In genomic region chr2:173522376-173522775, GRCm38 (mm10) we compare ENCODE assay signal across 28 mouse cellular contexts. TPM values are rescaled to one million over a fixed set of nuclear protein-coding genes. Genes with fewer than 3 reads are reported as not detected.
DNase-seq lines count a peak whose midpoint lies in the region; ATAC-seq and TF ChIP-seq lines count a peak whose summit lies in the region.
"Had no signal": no experiment of that assay in that cellular context is flagged by ENCODE, and none has a peak within 500 bp of the region (broad histone marks: within the 10 kb centered on the region; RNA-seq: fewer than 3 reads in every experiment).

1700021F07Rik (plus strand) TSS chr2:173522586.

- no peak for TF ChIP-seq CTCF in testis, adult 2 months (IDR thresholded peaks at IDR 0.05; ENCODE audit: control insufficient read depth, insufficient read depth, insufficient replicate concordance, low read depth, low read length)

- H3K36me3 ChIP-seq in kidney, embryonic 16.5 days (ENCODE audit: insufficient read depth, low read length): no peaks in the 10 kb centered on the region
- H3K36me3 ChIP-seq in testis, adult 2 months (ENCODE audit: control insufficient read depth, insufficient read depth, low read length): no peaks in the 10 kb centered on the region
- H3K36me3 ChIP-seq: embryonic facial prominence, embryonic 12.5 days; embryonic facial prominence, embryonic 15.5 days; heart, embryonic 12.5 days; heart, embryonic 15.5 days; hindbrain, embryonic 10.5 days; hindbrain, embryonic 13.5 days had no signal

- no peaks in the 10 kb centered on the region; the same call in 1 of the 2 replicates for H3K9me3 ChIP-seq in kidney, embryonic 16.5 days (ENCODE audit: low read length)
- H3K9me3 ChIP-seq: embryonic facial prominence, embryonic 12.5 days; embryonic facial prominence, embryonic 15.5 days; heart, embryonic 12.5 days; heart, embryonic 15.5 days; hindbrain, embryonic 10.5 days; hindbrain, embryonic 13.5 days had no signal

- whole genome bisulfite sequencing in kidney, embryonic 16.5 days: 94% methylated on average over 18 of the region's 18 CpGs

- no peaks in the 10 kb centered on the region for H3K27me3 ChIP-seq in kidney, embryonic 16.5 days (ENCODE audit: insufficient read depth, low read length)
- H3K27me3 ChIP-seq in testis, adult 2 months (ENCODE audit: control insufficient read depth, insufficient read depth, low read length): no peaks in the 10 kb centered on the region
- H3K27me3 ChIP-seq: embryonic facial prominence, embryonic 12.5 days; embryonic facial prominence, embryonic 15.5 days; heart, embryonic 15.5 days; hindbrain, embryonic 13.5 days had no signal

- no peak within 1 kb of the TSS for H3K4me2 ChIP-seq in kidney, embryonic 16.5 days (replicated peaks; ENCODE audit: low read depth, low read length)
- H3K4me2 ChIP-seq: embryonic facial prominence, embryonic 12.5 days; embryonic facial prominence, embryonic 15.5 days; heart, embryonic 12.5 days; heart, embryonic 15.5 days; hindbrain, embryonic 13.5 days had no signal

- TF ChIP-seq POLR2A in testis, adult 2 months (IDR thresholded peaks at IDR 0.05; ENCODE audit: control insufficient read depth, low read depth, low read length): peak; percentile 82

- no peak within 1 kb of the TSS for H3K4me3 ChIP-seq in kidney, embryonic 16.5 days (ENCODE audit: low read length)
- H3K4me3 ChIP-seq in testis, adult 2 months (ENCODE audit: control insufficient read depth, low read depth, low read length): peak within 1 kb of the TSS; percentile 94
- H3K4me3 ChIP-seq: embryonic facial prominence, embryonic 12.5 days; embryonic facial prominence, embryonic 15.5 days; heart, embryonic 12.5 days; heart, embryonic 15.5 days; hindbrain, embryonic 10.5 days; hindbrain, embryonic 13.5 days had no signal

- H3K27ac ChIP-seq in kidney, embryonic 16.5 days (ENCODE audit: low read length): no peak within 1 kb of the TSS
- peak within 1 kb of the TSS; percentile 38; the same call in 1 of the 2 replicates for H3K27ac ChIP-seq in testis, adult 2 months (ENCODE audit: control insufficient read depth, insufficient read depth, low read depth, low read length)
- H3K27ac ChIP-seq: embryonic facial prominence, embryonic 12.5 days; embryonic facial prominence, embryonic 15.5 days; heart, embryonic 15.5 days; hindbrain, embryonic 10.5 days; hindbrain, embryonic 13.5 days had no signal

- no peak for ATAC-seq in kidney, embryonic 16.5 days (ENCODE audit: low FRiP score, low TSS enrichment)
- ATAC-seq: CD4-positive, CD25-positive, alpha-beta regulatory T cell, adult 4 months; forebrain, embryonic 14.5 days; forebrain, postnatal 0 days; hindbrain, embryonic 16.5 days had no signal

- 0 out of 2 replicates have a peak, but pooled peaks cover 4% of the 10 kb centered on the region for H3K4me1 ChIP-seq in kidney, embryonic 16.5 days (ENCODE audit: insufficient read depth, low read length)
- H3K4me1 ChIP-seq in testis, adult 2 months (ENCODE audit: control insufficient read depth, insufficient read depth, low read length): peaks cover 5% of the 10 kb centered on the region; the same call in 1 of the 2 replicates
- H3K4me1 ChIP-seq: embryonic facial prominence, embryonic 12.5 days; heart, embryonic 12.5 days; heart, embryonic 15.5 days; hindbrain, embryonic 10.5 days had no signal

- DNase-seq in kidney, adult 8-10 months: no peak
- no peak for DNase-seq in testis, postnatal 10 days (ENCODE audit: low spot score)
- peak; percentile 39 for DNase-seq in ZHBTc4 (ENCODE audit: low read depth, low spot score)
- no peak for DNase-seq in right cerebral cortex, postnatal 36 days (ENCODE audit: low spot score in 2 of 2)
- DNase-seq: adrenal gland, adult 2 months; adrenal gland, postnatal 14 days; cerebellum, adult 11 months; cerebellum, adult 2 months; cerebellum, adult 9-11 months; cerebellum, postnatal 25 days; forebrain, postnatal 0 days; gastrocnemius, postnatal 25 days; heart, adult 18-20 months; heart, postnatal 10 days; heart, postnatal 36 days had no signal

- H3K9ac ChIP-seq in kidney, embryonic 16.5 days (replicated peaks; ENCODE audit: low read length): 0 out of 2 replicates have a peak within 1 kb of the TSS, but pooled peaks have one; percentile 6
- H3K9ac ChIP-seq: embryonic facial prominence, embryonic 12.5 days; embryonic facial prominence, embryonic 15.5 days; forebrain, postnatal 0 days; heart, embryonic 12.5 days; heart, embryonic 15.5 days; hindbrain, embryonic 13.5 days had no signal

RNA-seq across cellular contexts. Expression of gene 1700021F07Rik, which starts in this region (rescaled TPM):
- polyA plus RNA-seq in kidney, embryonic 16.5 days (2015; fragmentation: Nextera tagmentation; extraction: Ambion mirVana): not detected in 2 replicates
- polyA plus RNA-seq in testis, adult 2 months (2012; rRNA removed): 263 and 305 TPM in 2 replicates
- polyA plus RNA-seq: adrenal gland, adult 2 months; C2C12; CD4-positive, CD25-positive, alpha-beta regulatory T cell, adult 4 months; cerebellum, adult 2 months; embryonic facial prominence, embryonic 12.5 days; embryonic facial prominence, embryonic 15.5 days; forebrain, embryonic 11.5 days; forebrain, embryonic 14.5 days; forebrain, postnatal 0 days; heart, embryonic 12.5 days; heart, embryonic 15.5 days; hindbrain, embryonic 10.5 days; hindbrain, embryonic 13.5 days; hindbrain, embryonic 16.5 days had no signal

Comparison
In these comparisons a context has a peak if more than half of its experiments do, and no peak if none do; other contexts are left out.
1. RNA of gene 1700021F07Rik (polyA plus RNA-seq): 263 to 305 TPM in testis, adult 2 months; not detected in kidney, embryonic 16.5 days; every median in the first group is over 100 times any median in the second.